Mouse (Mus musculus): ENCODE measurements around the gene Nrp1. TPM values are rescaled to one million over a fixed set of nuclear protein-coding genes. Genes with fewer than 3 reads are reported as not detected.

Gene Nrp1
- polyA plus RNA-seq, 2 experiments: 33.8 to 75.1 TPM

DNA sequence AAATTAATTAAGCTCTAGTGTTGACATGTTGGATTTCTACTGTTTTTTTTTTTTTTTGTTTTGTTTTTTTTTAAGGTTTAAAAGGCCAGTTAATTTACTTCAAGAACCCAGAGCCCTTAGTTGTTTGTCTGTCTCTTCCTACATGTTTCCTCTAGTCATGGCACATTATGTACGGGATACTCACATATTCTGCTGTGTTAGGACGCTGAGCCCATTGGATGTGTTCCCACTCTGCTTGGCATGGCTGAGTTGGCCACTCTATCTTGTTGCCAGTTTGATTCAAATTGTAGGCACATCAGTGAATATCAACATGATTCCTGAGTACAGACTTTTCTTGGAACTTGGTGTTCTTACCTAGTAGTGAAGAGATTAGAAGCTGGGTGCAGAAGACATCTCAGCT, 114.5 kb downstream of the Nrp1 start:
- Histone ChIP-seq H3K9me3 (ENCODE audit: control insufficient read depth, low read length) (no peaks in the 10 kb centered on the region), H3K36me3 (ENCODE audit: control insufficient read depth, insufficient read depth, low read length) (0 out of 2 replicates have a peak, but pooled peaks cover 9% of the 10 kb centered on the region), H3K4me3 (replicated peaks; ENCODE audit: low read length) (no peak overlapping the region), H3K4me2 (replicated peaks; ENCODE audit: low read depth, low read length, severe bottlenecking) (no peak overlapping the region), H3K9ac (ENCODE audit: low read depth, low read length, severe bottlenecking) (no peak overlapping the region), H3K27ac (replicated peaks; ENCODE audit: low read depth, low read length) (no peak overlapping the region), H3K4me1 (ENCODE audit: control insufficient read depth, insufficient read depth, low read length) (peaks cover 4% of the 10 kb centered on the region), H3K27me3 (ENCODE audit: control insufficient read depth, insufficient read depth, low read length) (no peaks in the 10 kb centered on the region)
- no peak for TF ChIP-seq POLR2A (IDR thresholded peaks at IDR 0.05; ENCODE audit: borderline replicate concordance, extremely low read depth, insufficient read depth, insufficient read length)
- no peak for ATAC-seq (ENCODE audit: low FRiP score, low read depth)
- WGBS: 96% methylated on average over 2 of the region's 2 CpGs
- DNase-seq (ENCODE audit: low spot score): no peak

DNA sequence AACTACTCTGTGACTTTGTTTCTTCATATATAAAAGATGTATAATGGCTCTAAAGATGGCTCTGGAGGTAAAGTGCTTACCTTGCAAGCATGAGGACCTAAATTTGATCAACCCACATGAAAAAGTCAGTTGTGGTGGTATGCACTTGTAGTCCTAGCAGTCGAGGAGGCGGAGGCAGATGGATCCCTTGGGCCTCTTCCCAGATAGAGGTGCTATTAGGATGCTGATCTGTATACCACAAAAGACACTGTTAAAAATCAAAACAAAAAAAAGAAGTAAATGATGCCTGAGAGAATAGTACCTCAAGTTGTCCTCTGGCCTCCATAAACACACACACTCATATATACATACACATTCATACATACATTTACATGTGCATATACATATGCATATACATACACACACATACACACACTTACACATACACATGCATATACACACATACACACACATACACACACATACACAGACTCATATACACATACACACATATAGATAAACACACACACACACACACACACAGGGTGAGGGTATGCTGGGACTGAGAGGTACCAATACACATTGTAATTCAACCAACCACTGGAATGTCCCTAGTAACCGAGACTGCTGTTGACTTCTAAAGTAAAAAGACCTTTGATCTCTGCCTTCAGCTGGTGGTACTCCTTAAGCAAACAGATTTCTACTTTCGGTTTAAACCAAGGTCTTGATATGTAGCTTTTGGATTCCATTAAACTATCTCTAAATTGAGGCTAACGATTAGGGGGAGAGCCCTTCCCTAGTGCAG, 115.2 kb downstream of the Nrp1 start:
- DNase-seq (ENCODE audit: low spot score): no peak
- TF ChIP-seq POLR2A (IDR thresholded peaks at IDR 0.05; ENCODE audit: borderline replicate concordance, extremely low read depth, insufficient read depth, insufficient read length): no peak
- Histone ChIP-seq H3K4me3 (replicated peaks; ENCODE audit: low read length) (no peak overlapping the region), H3K36me3 (ENCODE audit: control insufficient read depth, insufficient read depth, low read length) (0 out of 2 replicates have a peak, but pooled peaks cover 4% of the 10 kb centered on the region), H3K4me1 (ENCODE audit: control insufficient read depth, insufficient read depth, low read length) (peaks cover 10% of the 10 kb centered on the region), H3K27me3 (ENCODE audit: control insufficient read depth, insufficient read depth, low read length) (no peaks in the 10 kb centered on the region), H3K27ac (replicated peaks; ENCODE audit: low read depth, low read length) (no peak overlapping the region), H3K9me3 (ENCODE audit: control insufficient read depth, low read length) (no peaks in the 10 kb centered on the region), H3K9ac (ENCODE audit: low read depth, low read length, severe bottlenecking) (no peak overlapping the region), H3K4me2 (replicated peaks; ENCODE audit: low read depth, low read length, severe bottlenecking) (no peak overlapping the region)
- ATAC-seq (ENCODE audit: low FRiP score, low read depth): no peak
- WGBS: 58% methylated on average over 5 of the region's 5 CpGs

DNA sequence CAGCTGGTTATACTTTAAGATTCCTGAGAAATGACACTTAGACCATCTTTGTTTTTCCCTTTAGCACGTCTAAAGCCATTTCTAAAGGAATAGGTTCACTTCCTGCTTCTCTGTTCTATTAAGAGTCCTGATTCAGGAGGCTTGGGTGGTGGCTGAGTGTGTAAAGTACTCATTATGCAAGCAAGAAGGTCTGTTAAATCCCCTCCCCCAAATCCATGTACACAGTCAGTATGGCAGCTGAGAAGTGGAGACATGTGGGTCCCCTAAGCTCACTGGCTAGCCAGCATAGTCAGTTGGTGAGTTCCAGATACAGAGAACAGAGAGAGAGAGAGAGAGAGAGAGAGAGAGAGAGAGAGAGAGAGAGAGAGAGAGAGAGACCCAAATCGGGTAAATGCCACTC, 116.2 kb downstream of the Nrp1 start:
- Histone ChIP-seq H3K9me3 (ENCODE audit: control insufficient read depth, low read length) (no peaks in the 10 kb centered on the region), H3K4me2 (replicated peaks; ENCODE audit: low read depth, low read length, severe bottlenecking) (no peak overlapping the region), H3K27me3 (ENCODE audit: control insufficient read depth, insufficient read depth, low read length) (no peaks in the 10 kb centered on the region), H3K4me1 (ENCODE audit: control insufficient read depth, insufficient read depth, low read length) (peaks cover 10% of the 10 kb centered on the region), H3K27ac (replicated peaks; ENCODE audit: low read depth, low read length) (no peak overlapping the region), H3K4me3 (replicated peaks; ENCODE audit: low read length) (no peak overlapping the region), H3K36me3 (ENCODE audit: control insufficient read depth, insufficient read depth, low read length) (0 out of 2 replicates have a peak, but pooled peaks cover 4% of the 10 kb centered on the region), H3K9ac (ENCODE audit: low read depth, low read length, severe bottlenecking) (no peak overlapping the region)
- WGBS: 32% methylated on average over 2 of the region's 2 CpGs
- TF ChIP-seq POLR2A (IDR thresholded peaks at IDR 0.05; ENCODE audit: borderline replicate concordance, extremely low read depth, insufficient read depth, insufficient read length): no peak
- DNase-seq (ENCODE audit: low spot score): no peak
- no peak for ATAC-seq (ENCODE audit: low FRiP score, low read depth)

DNA sequence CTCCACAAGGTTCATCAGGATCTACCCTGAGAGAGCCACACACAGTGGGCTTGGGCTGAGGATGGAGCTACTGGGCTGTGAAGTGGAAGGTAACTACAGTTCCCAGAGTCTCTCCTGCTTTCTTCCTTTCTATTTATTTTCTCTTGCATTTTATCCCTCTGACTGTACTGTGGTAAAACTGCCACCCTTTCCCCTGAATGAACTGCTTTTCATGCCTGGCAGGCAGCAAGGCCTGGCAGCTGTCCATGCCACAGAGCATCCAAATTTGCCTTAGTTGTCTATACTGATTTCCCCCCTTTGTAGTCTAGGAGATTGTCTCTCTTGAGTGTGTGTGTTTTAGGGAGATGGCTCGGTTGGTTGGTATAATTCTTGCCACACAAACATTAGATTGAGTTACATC, 117.8 kb downstream of the Nrp1 start:
- DNase-seq (ENCODE audit: low spot score) (no peak), ATAC-seq (ENCODE audit: low FRiP score, low read depth) (no peak)
- no peak for TF ChIP-seq POLR2A (IDR thresholded peaks at IDR 0.05; ENCODE audit: borderline replicate concordance, extremely low read depth, insufficient read depth, insufficient read length)
- 91% methylated on average over 1 of the region's 1 CpGs for WGBS
- H3K4me3 ChIP-seq (replicated peaks; ENCODE audit: low read length): no peak overlapping the region
- no peak overlapping the region for H3K4me2 ChIP-seq (replicated peaks; ENCODE audit: low read depth, low read length, severe bottlenecking)
- H3K9me3 ChIP-seq (ENCODE audit: control insufficient read depth, low read length): no peaks in the 10 kb centered on the region
- H3K9ac ChIP-seq (ENCODE audit: low read depth, low read length, severe bottlenecking): no peak overlapping the region
- 0 out of 2 replicates have a peak, but pooled peaks cover 4% of the 10 kb centered on the region for H3K36me3 ChIP-seq (ENCODE audit: control insufficient read depth, insufficient read depth, low read length)
- H3K4me1 ChIP-seq (ENCODE audit: control insufficient read depth, insufficient read depth, low read length): peaks cover 10% of the 10 kb centered on the region
- no peak overlapping the region for H3K27ac ChIP-seq (replicated peaks; ENCODE audit: low read depth, low read length)
- H3K27me3 ChIP-seq (ENCODE audit: control insufficient read depth, insufficient read depth, low read length): no peaks in the 10 kb centered on the region

DNA sequence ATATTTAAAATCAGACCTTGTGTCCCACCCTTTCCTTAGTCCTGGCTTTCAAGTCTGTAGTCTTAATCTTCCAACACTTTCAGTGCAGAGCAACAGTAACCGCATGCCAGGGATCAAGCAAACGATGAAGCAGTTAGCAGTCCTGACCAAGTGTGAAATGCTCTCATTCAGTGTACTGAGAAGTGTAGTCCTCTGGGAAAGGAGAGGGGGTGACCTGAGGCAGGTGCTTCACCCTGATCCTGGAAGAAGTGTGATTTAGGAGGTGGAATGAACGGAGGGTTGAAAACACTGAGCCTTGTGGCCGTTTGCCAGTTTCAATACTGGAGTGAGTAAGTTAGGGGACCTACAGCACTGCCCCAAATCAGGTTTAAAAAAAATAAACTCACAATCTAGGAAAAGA, 119.6 kb downstream of the Nrp1 start:
- no peaks in the 10 kb centered on the region for H3K9me3 ChIP-seq (ENCODE audit: control insufficient read depth, low read length)
- no peak overlapping the region for H3K27ac ChIP-seq (replicated peaks; ENCODE audit: low read depth, low read length)
- H3K4me2 ChIP-seq (replicated peaks; ENCODE audit: low read depth, low read length, severe bottlenecking): no peak overlapping the region
- H3K4me1 ChIP-seq (ENCODE audit: control insufficient read depth, insufficient read depth, low read length): peaks cover 15% of the 10 kb centered on the region
- ATAC-seq (ENCODE audit: low FRiP score, low read depth) (no peak), DNase-seq (ENCODE audit: low spot score) (no peak)
- no peak overlapping the region for H3K9ac ChIP-seq (ENCODE audit: low read depth, low read length, severe bottlenecking)
- H3K36me3 ChIP-seq (ENCODE audit: control insufficient read depth, insufficient read depth, low read length): 0 out of 2 replicates have a peak, but pooled peaks cover 4% of the 10 kb centered on the region
- TF ChIP-seq POLR2A (IDR thresholded peaks at IDR 0.05; ENCODE audit: borderline replicate concordance, extremely low read depth, insufficient read depth, insufficient read length): no peak
- no peak overlapping the region for H3K4me3 ChIP-seq (replicated peaks; ENCODE audit: low read length)
- 44% methylated on average over 4 of the region's 4 CpGs for WGBS
- no peaks in the 10 kb centered on the region for H3K27me3 ChIP-seq (ENCODE audit: control insufficient read depth, insufficient read depth, low read length)

All from limb, embryonic 14.5 days (tissue).